Mouse (Mus musculus) liver, embryonic 16.5 days (tissue): ENCODE results near the gene Rhd. TPM values are rescaled to one million over a fixed set of nuclear protein-coding genes. Genes with fewer than 3 reads are reported as not detected.

Experiments
- ATAC-seq: fragments of 200-750 bp; cut with Nextera tagmentation; 2 replicates; pipeline ENCODE4 v1.8.0; 2017; ENCODE audit warnings: low read depth, mild to moderate bottlenecking, moderate number of reproducible peaks, moderate library complexity
- H3K27ac ChIP-seq: fragments of 300-500 bp; sonication (generic); 2 replicates; pipeline ENCODE4 v1.5.1; 2014; ENCODE audit warnings: mild to moderate bottlenecking, low read length
- H3K27me3 ChIP-seq: fragments of 300-500 bp; sonication (generic); 2 replicates; pipeline ENCODE4 v1.6.1; 2014; ENCODE audit warnings: low read depth, low read length, mixed read lengths; ENCODE audit not compliant: control insufficient read depth, insufficient read depth
- H3K36me3 ChIP-seq: fragments of 300-500 bp; sonication (generic); 2 replicates; pipeline ENCODE4 v1.6.1; 2014; ENCODE audit warnings: mild to moderate bottlenecking; ENCODE audit not compliant: control insufficient read depth, insufficient read depth
- H3K4me1 ChIP-seq: fragments of 300-500 bp; sonication (generic); 2 replicates; pipeline ENCODE4 v1.6.1; 2014; ENCODE audit warnings: low read depth, low read length, mixed read lengths; ENCODE audit not compliant: control insufficient read depth
- H3K4me2 ChIP-seq: fragments of 300-500 bp; sonication (generic); 2 replicates; pipeline ENCODE4 v1.6.1; 2014; ENCODE audit warnings: low read depth, low read length, mixed read lengths
- H3K4me3 ChIP-seq: fragments of 300-500 bp; sonication (generic); 2 replicates; pipeline ENCODE4 v1.5.1; 2014; ENCODE audit warnings: low read depth, mild to moderate bottlenecking, low read length
- H3K9ac ChIP-seq: fragments of 300-500 bp; sonication (generic); 2 replicates; pipeline ENCODE4 v1.6.1; 2014; ENCODE audit warnings: low read depth, low read length
- H3K9me3 ChIP-seq: fragments of 300-500 bp; sonication (generic); replicated peaks from 2 replicates; pipeline ENCODE4 v1.6.1; 2016; ENCODE audit warnings: low read length; ENCODE audit not compliant: control insufficient read depth
- WGBS: fragments of 180-500 bp; shearing (Covaris S2); extraction: QIAGEN DNeasy Blood & Tissue Kit; methylation state at CpG from one replicate; pipeline ENCODE4 v1.1.7; 2014; ENCODE audit not compliant: insufficient replicate concordance; 5-methylcytosine and 5-hydroxymethylcytosine counted together
- polyA plus RNA-seq: library from polyadenylated mRNA; unstranded; fragments of >200 nt; fragmentation: Nextera tagmentation; extraction: Ambion mirVana; gene quantifications from 2 replicates; pipeline ENCODE4 v1.2.1, GENCODE M21; 2015

Rhd gene
- polyA plus RNA-seq, 1 experiment from 2014 or later: 522 TPM

GRCm38 (mm10) chr4:134927815-134928463 lies 63.6 kb downstream of the Rhd start:
- H3K4me3 ChIP-seq: no peak overlapping the region
- ATAC-seq: no peak

DNA sequence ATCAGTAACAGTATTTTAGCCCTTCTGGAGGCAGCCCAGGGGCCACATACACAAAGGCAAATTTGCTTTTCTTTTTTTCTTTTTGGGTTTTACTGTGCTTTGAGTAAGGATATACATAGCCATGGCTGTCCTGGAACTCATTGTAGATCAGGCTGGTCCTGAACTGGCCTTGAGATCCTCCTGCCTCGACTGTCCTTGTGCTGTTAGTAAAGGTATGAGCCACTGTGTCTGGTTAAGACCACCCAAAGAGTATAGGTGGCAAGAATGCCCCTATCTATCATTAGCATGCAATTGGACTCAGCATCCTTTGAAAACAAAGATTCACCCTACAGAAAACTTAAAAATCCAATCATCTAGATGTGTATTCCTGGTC lies 64.1 kb downstream of the Rhd start:
- Histone ChIP-seq H3K4me1 (peaks cover 43% of the 10 kb centered on the region), H3K9ac (no peak overlapping the region), H3K27ac (peak overlapping the region; percentile 4; the same call in 1 of the 2 replicates), H3K4me2 (no peak overlapping the region), H3K36me3 (peaks cover 60% of the 10 kb centered on the region), H3K9me3 (no peaks in the 10 kb centered on the region), H3K4me3 (no peak overlapping the region), H3K27me3 (no peaks in the 10 kb centered on the region)
- ATAC-seq: no peak
- 65% methylated on average over 1 of the region's 1 CpGs for WGBS

More at GRCm38 (mm10) chr4:134927815-134928463, 63.6 kb downstream of the Rhd start:
- Histone ChIP-seq H3K9ac (no peak overlapping the region), H3K4me1 (peaks cover 43% of the 10 kb centered on the region), H3K9me3 (no peaks in the 10 kb centered on the region), H3K4me2 (no peak overlapping the region), H3K27ac (no peak overlapping the region), H3K36me3 (peaks cover 55% of the 10 kb centered on the region), H3K27me3 (no peaks in the 10 kb centered on the region)
- WGBS: 72% methylated on average over 5 of the region's 5 CpGs

DNA sequence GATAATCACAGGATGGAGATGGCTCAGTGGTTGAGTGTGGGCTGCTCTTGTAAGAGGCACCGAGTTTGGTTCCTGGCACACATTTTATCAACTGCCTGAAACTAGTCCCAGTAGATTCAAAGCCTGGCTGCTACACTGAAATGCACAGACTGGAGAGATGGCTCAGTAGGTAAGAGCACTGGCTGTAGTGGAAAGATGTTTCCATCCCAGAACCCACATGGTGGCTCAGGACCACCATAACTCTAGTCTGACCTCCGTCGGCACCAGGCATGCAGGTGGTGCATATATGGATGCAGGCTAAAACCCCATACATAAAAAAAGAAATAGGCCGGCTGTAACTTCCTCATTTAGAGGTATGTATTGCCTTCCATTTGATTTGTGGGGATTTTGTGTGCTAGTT lies 65.2 kb downstream of the Rhd start:
- Histone ChIP-seq H3K36me3 (peaks cover 66% of the 10 kb centered on the region), H3K27ac (peak overlapping the region; percentile 99), H3K27me3 (no peaks in the 10 kb centered on the region), H3K9ac (no peak overlapping the region), H3K4me3 (no peak overlapping the region), H3K4me2 (peak overlapping the region; percentile 81; the same call in 1 of the 2 replicates), H3K4me1 (peaks cover 43% of the 10 kb centered on the region), H3K9me3 (no peaks in the 10 kb centered on the region)
- no peak for ATAC-seq
- 44% methylated on average over 4 of the region's 4 CpGs for WGBS

DNA sequence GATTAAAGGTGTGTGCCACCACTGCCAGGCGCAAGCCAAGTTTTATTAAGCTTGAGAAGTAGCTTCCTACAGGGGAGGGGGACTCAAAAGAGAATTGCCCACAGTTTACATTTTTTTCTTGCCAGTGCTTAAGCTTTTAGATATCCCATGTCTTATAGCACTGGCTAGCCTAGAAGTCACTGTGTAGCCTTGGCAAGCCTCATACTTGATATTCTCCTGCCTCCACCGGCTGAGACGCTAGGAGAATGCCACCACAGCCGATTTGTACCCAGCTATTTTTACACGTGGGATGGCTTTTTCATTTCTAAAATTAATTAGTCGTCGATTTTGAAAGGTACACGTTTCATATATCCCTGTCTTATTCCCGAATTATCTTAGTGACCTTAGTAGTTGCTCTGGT lies 65.9 kb downstream of the Rhd start:
- H3K27me3 ChIP-seq: no peaks in the 10 kb centered on the region
- H3K9ac ChIP-seq: peak overlapping the region; percentile 66
- H3K4me2 ChIP-seq: peak overlapping the region; percentile 81
- peaks cover 42% of the 10 kb centered on the region for H3K4me1 ChIP-seq
- WGBS: 25% methylated on average over 9 of the region's 9 CpGs
- peak overlapping the region; percentile 96 for H3K4me3 ChIP-seq
- H3K36me3 ChIP-seq: peaks cover 68% of the 10 kb centered on the region
- ATAC-seq: no peak
- H3K27ac ChIP-seq: peak overlapping the region; percentile 99
- no peaks in the 10 kb centered on the region for H3K9me3 ChIP-seq

DNA sequence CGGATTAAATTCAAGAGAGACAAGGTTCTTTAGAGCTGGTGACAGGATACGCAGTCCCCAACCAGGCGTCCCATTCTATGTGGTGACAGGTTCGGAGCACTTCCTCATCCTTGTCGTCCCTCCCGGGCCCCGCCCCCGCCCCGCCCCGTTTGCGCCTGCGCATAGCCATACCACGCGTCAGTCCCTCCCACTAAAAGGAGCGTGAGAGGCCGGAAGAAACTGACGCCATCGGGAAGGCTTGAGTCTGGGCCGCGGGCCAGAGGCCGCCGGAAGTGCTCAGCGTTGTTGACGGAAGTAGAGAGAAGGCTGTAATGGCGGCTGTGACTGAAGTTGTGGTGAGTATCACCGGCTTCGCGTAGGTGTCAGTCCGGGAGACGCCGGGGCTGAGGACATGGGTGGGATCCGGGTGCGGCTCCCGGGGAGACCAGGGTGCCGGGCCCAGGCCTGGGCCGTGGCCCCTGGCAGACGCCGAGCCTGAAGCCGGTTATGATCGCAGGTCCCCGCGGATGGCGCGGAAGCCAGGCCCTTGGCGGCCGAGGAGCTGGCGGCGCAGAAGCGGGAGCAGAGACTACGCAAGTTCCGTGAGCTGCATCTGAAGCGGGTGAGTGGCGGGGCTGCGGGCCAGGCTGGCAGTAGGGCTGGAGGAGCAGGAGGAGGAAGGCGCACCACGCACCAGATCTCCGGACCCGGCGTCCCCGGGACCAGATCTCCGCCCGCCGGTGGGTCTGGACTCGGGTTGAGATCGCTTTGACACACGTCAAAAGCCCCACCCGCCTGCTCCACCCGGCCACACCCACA lies 66.5 kb downstream of the Rhd start, which contains the start of gene Syf2:
Gene Syf2 (plus strand): TSS at position 215 of the 798 bp plus-strand sequence.
- Histone ChIP-seq H3K36me3 (peaks cover 68% of the 10 kb centered on the region), H3K4me1 (peaks cover 35% of the 10 kb centered on the region), H3K4me2 (peak within 1 kb of the TSS; percentile 81), H3K27ac (peak within 1 kb of the TSS; percentile 99), H3K4me3 (peak within 1 kb of the TSS; percentile 96), H3K9me3 (no peaks in the 10 kb centered on the region), H3K27me3 (no peaks in the 10 kb centered on the region), H3K9ac (peak within 1 kb of the TSS; percentile 94)
- WGBS: under 1% methylated on average over 68 of the region's 68 CpGs
- peak; percentile 96 for ATAC-seq

DNA sequence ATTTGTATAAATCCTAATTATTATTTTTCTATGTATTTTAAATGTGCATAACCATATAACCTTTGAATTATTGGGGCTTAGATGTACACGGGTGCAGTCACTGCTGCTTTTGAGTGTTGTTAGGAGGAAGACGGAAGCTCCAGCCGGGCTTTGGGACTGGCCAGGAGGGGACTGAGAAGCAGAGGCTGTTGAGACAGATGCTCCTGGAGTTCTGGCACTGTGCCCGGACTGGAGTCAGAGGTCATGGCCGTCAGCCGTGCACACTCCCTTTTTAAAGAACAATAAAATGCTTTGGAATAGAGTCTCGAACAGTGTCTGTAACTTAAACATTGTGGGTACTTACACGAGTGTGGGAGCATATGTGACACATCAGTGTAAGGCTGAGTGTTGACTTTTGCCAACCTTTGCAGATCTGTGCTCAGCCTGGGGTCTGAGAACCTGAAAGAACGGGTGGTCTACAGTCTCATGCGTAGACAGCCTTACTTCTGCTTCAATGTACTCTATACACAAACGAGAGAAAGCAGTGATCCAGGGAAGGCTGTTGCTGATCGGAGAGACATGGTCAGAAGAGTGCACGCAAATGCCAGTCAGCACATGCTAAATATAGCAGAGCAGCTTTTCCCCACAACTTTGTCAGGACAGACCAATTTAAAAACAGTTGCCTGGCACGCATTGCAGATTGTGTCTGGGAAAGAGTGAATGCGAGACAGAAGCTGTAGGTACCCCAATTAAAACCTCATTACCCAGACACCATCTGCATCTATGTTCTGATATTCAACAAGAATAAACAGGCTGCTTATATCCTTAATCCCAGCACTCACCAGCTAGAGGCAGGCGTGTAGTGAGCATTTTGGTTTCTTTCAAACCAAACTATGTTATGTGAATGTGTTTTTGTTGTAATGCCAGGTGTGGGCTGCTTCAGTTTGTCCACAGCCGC lies 73.2 kb downstream of the Rhd start:
- H3K4me1 ChIP-seq: peaks cover under 1% of the 10 kb centered on the region; the same call in 1 of the 2 replicates
- peaks cover 3% of the 10 kb centered on the region; the same call in 1 of the 2 replicates for H3K27me3 ChIP-seq
- H3K36me3 ChIP-seq: peaks cover 51% of the 10 kb centered on the region
- no peak for ATAC-seq
- H3K4me2 ChIP-seq: no peak overlapping the region
- no peaks in the 10 kb centered on the region for H3K9me3 ChIP-seq
- no peak overlapping the region for H3K27ac ChIP-seq
- H3K4me3 ChIP-seq: no peak overlapping the region
- WGBS: 72% methylated on average over 17 of the region's 17 CpGs
- no peak overlapping the region for H3K9ac ChIP-seq

DNA sequence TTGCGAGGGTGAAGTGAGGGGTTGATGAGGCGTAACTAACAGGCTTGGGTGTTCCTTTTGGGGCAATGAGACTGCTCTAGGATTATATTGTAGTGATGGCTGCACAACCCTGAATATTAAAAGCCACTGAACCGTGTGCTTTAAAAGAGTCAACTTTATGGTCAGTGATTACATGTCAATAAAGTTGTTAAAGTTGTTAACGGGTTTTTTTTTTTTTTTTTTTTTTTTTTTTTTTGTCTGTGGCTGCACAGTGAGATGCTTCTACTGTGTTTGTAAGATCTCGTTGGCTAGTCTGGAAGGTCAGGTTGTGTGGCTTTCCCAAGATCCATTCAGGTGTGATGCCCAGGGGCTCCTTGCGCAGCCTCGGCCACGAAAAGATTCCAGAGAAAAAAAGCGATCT lies 75.6 kb downstream of the Rhd start:
- ATAC-seq: no peak
- Histone ChIP-seq H3K4me2 (no peak overlapping the region), H3K9me3 (no peaks in the 10 kb centered on the region), H3K4me3 (no peak overlapping the region), H3K27me3 (peaks cover 7% of the 10 kb centered on the region; the same call in 1 of the 2 replicates), H3K36me3 (peaks cover 27% of the 10 kb centered on the region), H3K4me1 (no peaks in the 10 kb centered on the region), H3K27ac (no peak overlapping the region), H3K9ac (no peak overlapping the region)
- 60% methylated on average over 9 of the region's 9 CpGs for WGBS

- no peaks in the 10 kb centered on the region for H3K9me3 ChIP-seq
- no peaks in the 10 kb centered on the region; the same call in 1 of the 2 replicates for H3K4me1 ChIP-seq
- no peaks in the 10 kb centered on the region for H3K36me3 ChIP-seq
- H3K27me3 ChIP-seq: peaks cover 7% of the 10 kb centered on the region; the same call in 1 of the 2 replicates
- H3K27ac ChIP-seq: no peak overlapping the region
- WGBS: 48% methylated on average over 27 of the region's 27 CpGs
- no peak overlapping the region for H3K4me3 ChIP-seq
- no peak for ATAC-seq
- H3K9ac ChIP-seq: no peak overlapping the region
- no peak overlapping the region for H3K4me2 ChIP-seq
Observed at GRCm38 (mm10) chr4:134943758-134944538, 79.6 kb downstream of the Rhd start.
